Mouse (Mus musculus): Measurements from ENCODE around the gene Bola1. TPM values are rescaled to one million over a fixed set of nuclear protein-coding genes. Genes with fewer than 3 reads are reported as not detected.
"Not testable (repeated sequence)": the region's sequence is repeated elsewhere in the genome, so short reads cannot be mapped to it uniquely, and the experiment has no call there.

Gene Bola1
- polyA plus RNA-seq, 1 experiment from 2014 or later: 59.8 TPM

DNA sequence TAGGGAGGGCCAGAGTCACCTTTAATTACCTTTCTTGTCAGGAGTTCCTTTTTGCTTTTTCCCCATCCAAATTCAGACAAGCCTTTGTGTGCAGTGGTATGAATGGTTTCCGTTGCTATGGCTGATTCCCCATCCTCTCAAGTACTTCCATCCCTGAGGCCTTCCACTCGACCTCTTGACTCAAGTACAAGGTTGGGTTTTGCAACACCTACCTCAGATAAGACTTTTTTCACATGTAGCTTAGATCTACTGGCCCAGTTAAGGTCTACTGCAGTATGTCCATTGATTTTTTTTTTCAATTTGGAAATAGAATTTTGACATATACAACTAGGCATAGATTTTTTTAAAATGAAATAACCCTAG is 12.2 kb upstream of the Bola1 start:
- H3K27me3 ChIP-seq: no peaks in the 10 kb centered on the region
- no peak overlapping the region for H3K9ac ChIP-seq
- H3K9me3 ChIP-seq (replicated peaks): no peaks in the 10 kb centered on the region
- H3K4me2 ChIP-seq (replicated peaks): no peak overlapping the region
- H3K27ac ChIP-seq: no peak overlapping the region
- 72% methylated on average over 2 of the region's 2 CpGs for WGBS
- 0 out of 2 replicates have a peak, but pooled peaks cover 6% of the 10 kb centered on the region for H3K4me1 ChIP-seq
- H3K4me3 ChIP-seq: no peak overlapping the region
- no peak for ATAC-seq (ENCODE audit: low FRiP score)
- no peaks in the 10 kb centered on the region for H3K36me3 ChIP-seq

DNA sequence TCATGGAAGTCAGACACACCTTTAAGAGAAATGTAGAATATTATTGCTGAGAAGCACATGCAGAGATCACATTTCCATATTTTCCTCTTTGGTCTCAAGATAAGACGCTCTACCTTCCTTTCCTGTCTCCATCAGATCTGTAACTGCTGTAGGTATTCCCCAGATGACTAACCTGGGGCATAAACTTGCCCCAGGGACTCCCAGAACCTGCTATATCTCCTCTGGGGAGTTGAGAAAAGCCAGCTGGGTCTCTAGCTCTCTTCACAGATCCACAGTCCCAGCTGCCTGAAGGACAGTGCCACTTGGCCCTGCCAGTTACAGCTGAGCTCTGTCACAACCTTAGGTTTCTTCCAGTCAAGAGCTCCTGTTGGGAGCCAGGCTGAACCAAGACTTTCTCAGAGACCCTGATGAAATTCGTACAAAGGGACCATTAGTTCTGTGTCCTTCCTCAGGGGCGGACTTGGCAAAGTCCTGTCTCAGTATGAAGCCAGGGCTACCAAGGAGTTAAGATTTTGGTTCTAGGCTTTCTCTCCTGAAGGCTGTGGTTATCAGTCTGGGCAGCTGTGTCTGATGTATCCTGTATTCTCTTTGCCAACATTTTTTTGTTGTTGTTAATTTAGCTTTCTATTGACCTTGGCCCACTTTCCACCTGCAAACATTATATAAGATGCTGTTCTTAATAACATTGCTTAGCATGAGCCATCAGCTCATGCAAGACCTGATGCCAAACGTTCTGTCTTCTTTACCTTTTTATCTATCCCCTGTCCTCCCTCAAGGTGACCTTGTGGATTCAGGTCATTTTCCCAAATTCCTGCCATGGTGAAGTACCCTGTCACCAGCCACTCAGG is 11.6 kb upstream of the Bola1 start:
- no peak for ATAC-seq (ENCODE audit: low FRiP score)
- no peaks in the 10 kb centered on the region for H3K9me3 ChIP-seq (replicated peaks)
- 0 out of 2 replicates have a peak, but pooled peaks cover 7% of the 10 kb centered on the region for H3K4me1 ChIP-seq
- no peak overlapping the region for H3K4me2 ChIP-seq (replicated peaks)
- H3K27me3 ChIP-seq: no peaks in the 10 kb centered on the region
- H3K4me3 ChIP-seq: no peak overlapping the region
- 73% methylated on average over 4 of the region's 4 CpGs for WGBS
- H3K36me3 ChIP-seq: no peaks in the 10 kb centered on the region
- H3K9ac ChIP-seq: no peak overlapping the region
- no peak overlapping the region for H3K27ac ChIP-seq

DNA sequence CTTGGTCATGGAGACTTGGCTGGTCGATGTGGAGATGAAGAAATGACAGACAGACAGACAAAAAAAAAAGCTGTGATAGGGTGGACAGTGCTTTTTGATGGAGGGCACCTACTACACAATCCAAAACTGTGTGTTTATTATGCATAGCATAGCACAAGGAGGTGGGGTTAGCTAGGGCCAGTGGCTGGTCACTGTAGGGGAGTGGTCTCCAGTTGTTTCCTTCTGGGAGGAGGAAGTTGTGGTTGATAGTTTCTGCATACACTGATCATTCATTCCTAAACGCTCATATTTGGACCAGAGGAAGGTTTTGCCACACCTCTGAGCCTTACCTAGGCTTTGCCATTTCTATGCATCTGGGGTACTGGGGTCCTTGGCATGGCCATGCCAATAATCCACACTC is 10.9 kb upstream of the Bola1 start:
- no peak for ATAC-seq (ENCODE audit: low FRiP score)
- Histone ChIP-seq H3K9ac (no peak overlapping the region), H3K27me3 (no peaks in the 10 kb centered on the region), H3K9me3 (replicated peaks) (no peaks in the 10 kb centered on the region), H3K36me3 (no peaks in the 10 kb centered on the region), H3K4me2 (replicated peaks) (no peak overlapping the region), H3K27ac (no peak overlapping the region), H3K4me1 (0 out of 2 replicates have a peak, but pooled peaks cover 9% of the 10 kb centered on the region), H3K4me3 (no peak overlapping the region)
- 82% methylated on average over 2 of the region's 2 CpGs for WGBS

DNA sequence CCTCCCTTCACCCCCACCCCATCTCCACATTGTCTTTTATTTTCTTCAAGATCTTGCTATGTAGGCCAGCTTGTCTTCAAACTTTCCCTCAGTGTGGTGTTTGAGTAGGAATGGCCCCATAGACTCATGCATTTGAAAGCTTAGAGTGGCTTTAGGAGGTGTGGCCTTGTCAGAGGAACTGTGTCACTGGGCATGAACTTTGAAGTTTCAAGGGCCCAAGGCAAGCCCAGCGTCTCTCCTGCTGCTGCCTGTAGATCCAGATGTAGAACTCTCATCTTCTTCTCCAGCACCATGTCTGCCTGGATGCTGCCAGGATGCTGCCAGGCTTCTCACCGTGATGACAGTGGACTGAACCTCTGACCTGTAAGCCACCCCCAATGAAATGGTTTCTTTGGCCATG is 9.3 kb upstream of the Bola1 start:
- H3K4me2 ChIP-seq (replicated peaks): no peak overlapping the region
- H3K27me3 ChIP-seq: no peaks in the 10 kb centered on the region
- H3K36me3 ChIP-seq: no peaks in the 10 kb centered on the region
- no peaks in the 10 kb centered on the region for H3K9me3 ChIP-seq (replicated peaks)
- H3K4me1 ChIP-seq: 0 out of 2 replicates have a peak, but pooled peaks cover 11% of the 10 kb centered on the region
- H3K9ac ChIP-seq: no peak overlapping the region
- 62% methylated on average over 2 of the region's 2 CpGs for WGBS
- no peak for ATAC-seq (ENCODE audit: low FRiP score)
- H3K27ac ChIP-seq: no peak overlapping the region
- H3K4me3 ChIP-seq: no peak overlapping the region

DNA sequence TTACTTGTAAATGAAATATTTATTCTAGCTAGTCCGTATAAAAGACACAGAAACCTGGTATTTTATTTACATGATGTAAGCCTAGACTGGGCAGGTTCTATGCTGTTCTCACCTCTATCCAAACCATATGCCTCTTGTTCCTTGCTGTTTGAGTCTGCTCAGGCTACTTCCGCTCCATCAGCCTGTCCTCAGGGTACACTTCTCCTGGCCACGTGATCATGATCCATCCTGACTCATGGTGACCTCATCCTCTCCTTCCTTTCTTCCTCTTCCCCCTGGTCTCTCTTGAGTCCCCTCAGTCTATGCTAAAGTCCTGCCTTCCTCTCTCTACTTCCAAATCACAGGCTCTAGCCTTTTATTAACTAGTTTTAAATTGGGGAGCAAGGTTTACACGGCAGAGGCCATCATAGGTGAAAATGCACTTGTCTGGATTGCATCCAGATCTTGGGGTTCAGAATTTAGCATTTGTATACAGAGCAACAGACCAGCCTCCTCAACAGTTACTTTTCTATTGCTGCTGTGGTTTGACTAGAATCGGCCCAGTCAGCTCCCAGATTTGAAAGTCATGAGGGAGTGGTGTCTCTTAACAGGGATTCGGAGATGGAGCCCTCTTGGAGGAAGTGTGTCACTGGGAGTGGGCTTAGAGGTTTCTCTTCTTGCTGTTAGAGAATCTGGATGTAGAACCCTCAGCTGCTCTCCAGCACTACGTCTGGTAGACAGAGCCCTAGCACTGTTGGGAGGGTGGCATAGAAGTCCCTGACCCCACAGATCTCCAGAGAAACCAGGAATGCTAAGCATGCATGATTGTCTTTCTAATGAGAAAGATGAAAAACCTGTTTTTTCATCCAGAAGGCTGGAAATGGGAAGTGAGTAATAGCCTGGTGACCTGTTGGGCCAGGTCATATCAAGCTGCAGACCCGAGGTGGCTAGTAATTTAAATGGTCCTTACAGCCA is 7.5 kb upstream of the Bola1 start:
- WGBS: 73% methylated on average over 8 of the region's 8 CpGs
- H3K4me3 ChIP-seq: no peak overlapping the region
- H3K9ac ChIP-seq: no peak overlapping the region
- H3K36me3 ChIP-seq: no peaks in the 10 kb centered on the region
- H3K4me1 ChIP-seq: peaks cover 17% of the 10 kb centered on the region
- H3K27ac ChIP-seq: no peak overlapping the region
- no peak overlapping the region for H3K4me2 ChIP-seq (replicated peaks)
- H3K9me3 ChIP-seq (replicated peaks): no peaks in the 10 kb centered on the region
- no peak for ATAC-seq (ENCODE audit: low FRiP score)
- H3K27me3 ChIP-seq: no peaks in the 10 kb centered on the region

DNA sequence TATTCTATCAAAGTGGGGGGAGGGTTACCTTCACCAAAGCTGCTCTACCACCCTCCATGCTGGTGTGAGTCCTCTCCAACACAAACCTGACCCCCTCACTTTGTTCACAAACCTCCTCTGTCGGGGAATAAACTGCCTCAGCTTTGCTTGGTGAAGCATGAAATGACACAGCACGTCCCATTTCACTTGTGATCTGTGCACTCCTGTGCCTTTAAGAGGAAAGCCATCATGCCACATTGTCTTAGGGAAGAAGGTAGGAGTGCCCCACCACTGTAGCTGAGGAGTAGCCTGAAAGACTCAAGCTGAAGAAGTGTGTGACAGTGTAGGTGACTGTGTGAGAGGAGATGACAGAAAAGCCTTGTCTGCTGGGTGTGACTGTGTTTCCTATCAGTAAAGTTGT is 5.9 kb upstream of the Bola1 start:
- Histone ChIP-seq H3K27ac (no peak overlapping the region), H3K36me3 (no peaks in the 10 kb centered on the region), H3K9ac (no peak overlapping the region), H3K9me3 (replicated peaks) (no peaks in the 10 kb centered on the region), H3K4me2 (replicated peaks) (no peak overlapping the region), H3K4me1 (peaks cover 27% of the 10 kb centered on the region), H3K27me3 (no peaks in the 10 kb centered on the region), H3K4me3 (no peak overlapping the region)
- no peak for ATAC-seq (ENCODE audit: low FRiP score)
- 27% methylated on average over 2 of the region's 2 CpGs for WGBS

DNA sequence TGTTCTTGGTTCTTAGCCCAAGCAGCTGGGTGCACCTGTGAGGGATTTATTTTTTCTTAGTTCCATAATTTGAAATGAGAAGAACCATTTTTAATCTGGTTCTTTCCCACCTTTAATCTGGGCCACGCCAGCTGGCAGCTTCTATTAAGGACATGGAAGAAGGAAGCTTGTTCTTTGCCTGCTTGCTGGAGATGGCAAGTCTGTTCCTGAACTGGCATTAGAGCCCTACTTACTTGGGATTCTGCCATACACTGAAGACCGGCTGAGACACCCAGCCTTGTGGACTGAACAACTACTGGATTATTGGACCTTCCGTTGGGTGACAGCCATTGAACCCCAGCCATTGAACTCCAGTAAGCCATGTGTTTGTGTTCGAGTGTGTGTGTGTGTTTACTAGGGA is 3.3 kb upstream of the Bola1 start:
- WGBS: 90% methylated on average over 4 of the region's 4 CpGs
- Histone ChIP-seq H3K9me3 (replicated peaks) (no peaks in the 10 kb centered on the region), H3K27me3 (no peaks in the 10 kb centered on the region), H3K4me2 (replicated peaks) (no peak overlapping the region; the same call in 1 of the 2 replicates), H3K27ac (no peak overlapping the region), H3K36me3 (no peaks in the 10 kb centered on the region), H3K4me3 (no peak overlapping the region), H3K4me1 (peaks cover 32% of the 10 kb centered on the region), H3K9ac (no peak overlapping the region)
- no peak for ATAC-seq (ENCODE audit: low FRiP score)

DNA sequence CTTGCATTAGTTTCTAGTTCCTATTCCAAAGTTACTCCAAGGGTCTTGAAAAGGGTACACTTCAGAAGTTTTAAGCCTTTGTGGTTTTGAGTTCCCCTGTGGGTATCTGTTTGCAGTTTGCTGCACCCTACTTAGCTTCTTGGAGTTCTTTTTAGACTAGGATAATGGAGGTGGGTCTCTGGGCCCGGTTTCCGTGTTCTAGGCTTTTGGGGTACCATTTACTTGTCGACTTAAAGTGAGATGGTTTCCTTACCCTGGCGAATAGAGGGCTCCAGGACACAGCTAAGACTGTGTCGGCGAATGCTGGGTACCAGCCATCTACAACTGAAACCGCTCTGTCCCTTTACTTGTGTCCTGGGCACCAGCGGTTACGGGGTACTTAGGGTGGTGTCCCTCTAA is 2.1 kb upstream of the Bola1 start:
- no peaks in the 10 kb centered on the region for H3K27me3 ChIP-seq
- peak overlapping the region; percentile 61 for H3K4me3 ChIP-seq
- peak overlapping the region; percentile 98 for H3K27ac ChIP-seq
- H3K36me3 ChIP-seq: no peaks in the 10 kb centered on the region
- H3K4me1 ChIP-seq: peaks cover 26% of the 10 kb centered on the region
- no peaks in the 10 kb centered on the region for H3K9me3 ChIP-seq (replicated peaks)
- peak overlapping the region; percentile 79 for H3K9ac ChIP-seq
- WGBS: 18% methylated on average over 9 of the region's 9 CpGs
- peak overlapping the region; percentile 87 for H3K4me2 ChIP-seq (replicated peaks)
- ATAC-seq (ENCODE audit: low FRiP score): no peak

DNA sequence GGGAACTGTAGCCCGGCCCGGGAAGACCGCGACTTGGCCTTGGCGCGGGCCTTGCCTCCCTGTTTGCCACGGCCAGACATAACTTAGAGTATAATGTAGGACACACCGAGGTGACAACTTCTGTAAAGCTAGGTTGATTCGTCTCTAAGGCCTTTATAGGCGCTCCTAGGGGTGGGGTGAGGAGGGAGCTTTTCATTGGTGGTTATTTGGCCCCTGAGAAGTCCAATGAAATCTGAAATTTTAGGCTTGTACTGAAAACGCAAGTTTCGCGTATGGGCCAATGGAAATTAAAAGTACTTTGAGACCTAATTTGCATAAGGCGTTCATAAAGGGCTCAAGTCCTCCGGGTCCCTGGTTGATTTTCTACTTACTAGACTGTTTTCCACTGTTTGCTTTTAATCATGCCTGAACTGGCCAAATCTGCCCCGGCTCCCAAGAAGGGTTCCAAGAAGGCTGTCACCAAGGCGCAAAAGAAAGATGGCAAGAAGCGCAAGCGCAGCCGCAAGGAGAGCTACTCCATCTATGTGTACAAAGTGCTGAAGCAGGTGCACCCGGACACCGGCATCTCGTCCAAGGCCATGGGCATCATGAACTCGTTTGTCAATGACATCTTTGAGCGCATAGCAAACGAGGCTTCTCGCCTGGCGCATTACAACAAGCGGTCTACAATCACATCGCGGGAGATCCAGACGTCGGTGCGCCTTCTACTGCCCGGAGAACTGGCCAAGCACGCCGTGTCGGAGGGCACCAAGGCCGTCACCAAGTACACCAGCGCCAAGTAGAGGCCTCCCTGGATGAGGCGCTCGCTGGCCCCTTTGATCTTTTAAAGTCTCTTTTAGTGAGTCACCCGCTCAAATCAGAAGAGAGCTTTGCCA is 1.5 kb upstream of the Bola1 start, which contains the start of the genes Hist2h2ac and Hist2h2be:
Hist2h2ac (minus strand) TSS at position 116 of the 875 bp plus-strand sequence.
Hist2h2be (plus strand) TSS at position 355 of the 875 bp plus-strand sequence.
- under 1% methylated on average over 43 of the region's 43 CpGs for WGBS
- no peaks in the 10 kb centered on the region for H3K36me3 ChIP-seq
- peak within 1 kb of the TSS; percentile 98 for H3K27ac ChIP-seq
- peak within 1 kb of the TSS; percentile 79 for H3K9ac ChIP-seq
- H3K27me3 ChIP-seq: no peaks in the 10 kb centered on the region
- peak within 1 kb of the TSS; percentile 61 for H3K4me3 ChIP-seq
- peaks cover 24% of the 10 kb centered on the region for H3K4me1 ChIP-seq
- H3K4me2 ChIP-seq (replicated peaks): peak within 1 kb of the TSS; percentile 87
- peak; percentile 73 for ATAC-seq (ENCODE audit: low FRiP score)
- H3K9me3 ChIP-seq (replicated peaks): no peaks in the 10 kb centered on the region

DNA sequence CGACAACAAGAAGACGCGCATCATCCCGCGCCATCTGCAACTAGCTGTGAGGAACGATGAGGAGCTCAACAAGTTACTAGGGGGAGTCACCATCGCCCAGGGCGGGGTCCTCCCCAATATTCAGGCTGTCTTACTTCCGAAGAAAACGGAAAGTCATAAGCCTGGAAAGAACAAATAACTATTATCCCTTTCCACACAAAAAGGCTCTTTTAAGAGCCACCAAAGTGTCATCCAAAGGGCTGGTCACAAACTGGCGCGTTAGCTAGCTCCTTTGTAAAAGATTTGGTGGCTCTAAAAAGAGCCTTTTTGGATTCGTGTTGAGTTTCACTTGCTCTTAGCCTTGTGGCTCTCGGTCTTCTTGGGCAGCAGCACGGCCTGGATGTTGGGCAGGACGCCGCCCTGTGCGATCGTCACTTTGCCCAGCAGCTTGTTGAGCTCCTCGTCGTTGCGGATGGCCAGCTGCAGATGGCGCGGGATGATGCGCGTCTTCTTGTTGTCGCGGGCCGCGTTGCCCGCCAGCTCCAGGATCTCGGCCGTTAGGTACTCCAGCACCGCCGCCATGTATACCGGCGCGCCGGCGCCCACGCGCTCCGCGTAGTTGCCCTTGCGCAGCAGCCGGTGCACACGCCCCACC is 739 bp upstream of the Bola1 start:
- WGBS: under 1% methylated on average over 42 of the region's 47 CpGs
- peaks cover 23% of the 10 kb centered on the region for H3K4me1 ChIP-seq
- H3K9me3 ChIP-seq (replicated peaks); H3K27me3 ChIP-seq; H3K36me3 ChIP-seq: not testable (repeated sequence)
- H3K4me2 ChIP-seq (replicated peaks): peak overlapping the region; percentile 87
- H3K4me3 ChIP-seq: peak overlapping the region; percentile 61
- H3K27ac ChIP-seq: peak overlapping the region; percentile 98
- peak overlapping the region; percentile 79 for H3K9ac ChIP-seq
- peak; percentile 30 for ATAC-seq (ENCODE audit: low FRiP score)

DNA sequence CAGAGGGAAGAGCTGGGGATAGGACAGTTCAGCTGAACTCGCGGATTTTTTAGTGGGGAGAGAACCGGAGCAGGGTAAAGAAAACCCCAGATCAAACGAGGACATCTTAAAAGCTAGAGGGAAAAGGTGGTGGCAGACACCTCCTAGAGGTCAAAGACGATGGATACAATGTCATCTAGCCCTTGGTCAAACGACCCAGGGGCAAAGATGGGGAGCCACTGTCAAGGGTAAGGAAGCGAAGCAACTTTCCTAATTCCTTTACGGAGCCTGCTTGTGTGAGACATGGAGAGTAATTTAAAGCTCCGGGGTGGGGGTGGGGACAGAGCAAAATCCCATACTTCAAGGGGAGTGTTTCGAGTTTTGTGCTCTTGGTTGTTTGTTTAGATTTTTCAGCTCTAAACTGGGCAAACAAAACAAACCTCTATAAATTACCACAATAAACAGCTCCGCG is 293 bp downstream of the Bola1 start:
- Histone ChIP-seq H3K4me2 (replicated peaks) (peak overlapping the region; percentile 87), H3K36me3 (no peaks in the 10 kb centered on the region), H3K9ac (peak overlapping the region; percentile 79), H3K4me1 (peaks cover 22% of the 10 kb centered on the region), H3K4me3 (peak overlapping the region; percentile 61), H3K27me3 (no peaks in the 10 kb centered on the region), H3K27ac (peak overlapping the region; percentile 98), H3K9me3 (replicated peaks) (no peaks in the 10 kb centered on the region)
- under 1% methylated on average over 12 of the region's 12 CpGs for WGBS
- ATAC-seq (ENCODE audit: low FRiP score): peak; percentile 62

Measured in hindbrain, embryonic 12.5 days (tissue).